30 mouse cellular contexts compared by ENCODE assay signal in genomic region chr11:7465522-7465921, GRCm38 (mm10).
A peak's percentile ranks its signal among the peaks of the same experiment; 100 is the strongest.
DNase-seq lines count a peak whose midpoint lies in the region; ATAC-seq and TF ChIP-seq lines count a peak whose summit lies in the region.
"Had no signal": no experiment of that assay in that cellular context is flagged by ENCODE, and none has a peak within 500 bp of the region (broad histone marks: within the 10 kb centered on the region; RNA-seq: fewer than 3 reads in every experiment).

No protein-coding gene starts in this region.

- no peak overlapping the region for H3K4me3 ChIP-seq in heart, embryonic 10.5 days
- no peak overlapping the region for H3K4me3 ChIP-seq in liver, adult 2 months (ENCODE audit: insufficient read depth, low read depth, low read length)
- H3K4me3 ChIP-seq in liver, postnatal 0 days (ENCODE audit: low read depth, low read length), result no peak overlapping the region
- H3K4me3 ChIP-seq: embryonic facial prominence, embryonic 10.5 days; embryonic facial prominence, embryonic 13.5 days; erythroblast, embryonic 14.5 days; forebrain, embryonic 13.5 days; heart, embryonic 12.5 days; heart, embryonic 15.5 days; hindbrain, embryonic 10.5 days; hindbrain, embryonic 13.5 days had no signal

- H3K9me3 ChIP-seq in heart, embryonic 10.5 days, result no peaks in the 10 kb centered on the region
- no peaks in the 10 kb centered on the region for H3K9me3 ChIP-seq in liver, postnatal 0 days (ENCODE audit: low read length)
- H3K9me3 ChIP-seq: embryonic facial prominence, embryonic 10.5 days; embryonic facial prominence, embryonic 13.5 days; forebrain, embryonic 13.5 days; heart, embryonic 12.5 days; heart, embryonic 15.5 days; hindbrain, embryonic 10.5 days; hindbrain, embryonic 13.5 days had no signal

- no peaks in the 10 kb centered on the region for H3K27me3 ChIP-seq in heart, embryonic 10.5 days (ENCODE audit: insufficient read depth, poor library complexity, severe bottlenecking)
- no peaks in the 10 kb centered on the region for H3K27me3 ChIP-seq in liver, adult 2 months (ENCODE audit: control insufficient read depth, insufficient read depth, low read length)
- no peaks in the 10 kb centered on the region for H3K27me3 ChIP-seq in liver, postnatal 0 days (ENCODE audit: insufficient read depth, low read length)
- H3K27me3 ChIP-seq: CH12.LX; embryonic facial prominence, embryonic 13.5 days; forebrain, embryonic 13.5 days; heart, embryonic 12.5 days; heart, embryonic 15.5 days; hindbrain, embryonic 13.5 days had no signal

- peak; percentile 20 for DNase-seq in adrenal gland, postnatal 10 days
- DNase-seq in adrenal gland, adult (ENCODE audit: inconsistent age in 2 of 2, low spot score in 1 of 2), result no peak
- DNase-seq in heart, adult 11 months, result peak; percentile 74
- no peak for DNase-seq in heart, embryonic 10.5 days (ENCODE audit: low spot score)
- peak; percentile 38 for DNase-seq in liver, adult 2 months (ENCODE audit: extremely low read depth, low read depth, low spot score)
- no peak for DNase-seq in liver, postnatal 0 days
- DNase-seq in left cerebral cortex, postnatal 25 days (ENCODE audit: low spot score in 2 of 2), result no peak
- DNase-seq: adrenal gland, postnatal 36 days; B cell, adult 2 months; cerebellum, adult 18-20 months; cerebellum, adult 9-10 months; cerebellum, postnatal 36 days; embryo, embryonic 11 days; gastrocnemius, postnatal 10 days; gastrocnemius, postnatal 36 days; heart, postnatal 10 days; heart, postnatal 36 days; kidney, adult 11 months had no signal

- 59% methylated on average over 1 of the region's 1 CpGs for WGBS in heart, embryonic 10.5 days
- WGBS in liver, adult 2 months, result 24% methylated on average over 1 of the region's 1 CpGs
- 59% methylated on average over 1 of the region's 1 CpGs for WGBS in liver, postnatal 0 days (ENCODE audit: insufficient replicate concordance)

- no peak overlapping the region for H3K9ac ChIP-seq in liver, adult 2 months (ENCODE audit: low read depth, low read length)
- no peak overlapping the region for H3K9ac ChIP-seq in liver, postnatal 0 days (replicated peaks)
- H3K9ac ChIP-seq: embryonic facial prominence, embryonic 13.5 days; forebrain, embryonic 13.5 days; heart, embryonic 12.5 days; heart, embryonic 15.5 days; hindbrain, embryonic 13.5 days had no signal

- no peak for TF ChIP-seq EP300 in liver, postnatal 0 days (IDR thresholded peaks at IDR 0.05; ENCODE audit: low read depth)

- no peak for ATAC-seq in liver, postnatal 0 days
- ATAC-seq: forebrain, embryonic 13.5 days; forebrain, embryonic 16.5 days; Patski had no signal

- TF ChIP-seq CTCF in liver, adult 2 months (IDR thresholded peaks at IDR 0.05; ENCODE audit: low read depth, low read length), result no peak
- TF ChIP-seq CTCF in liver, postnatal 0 days (IDR thresholded peaks at IDR 0.05; ENCODE audit: low read depth), result no peak

- no peaks in the 10 kb centered on the region for H3K36me3 ChIP-seq in heart, embryonic 10.5 days
- H3K36me3 ChIP-seq in liver, adult 2 months (ENCODE audit: control insufficient read depth, insufficient read depth, low read length), result no peaks in the 10 kb centered on the region
- no peaks in the 10 kb centered on the region for H3K36me3 ChIP-seq in liver, postnatal 0 days (replicated peaks; ENCODE audit: insufficient read depth, low read length)
- H3K36me3 ChIP-seq: embryonic facial prominence, embryonic 10.5 days; embryonic facial prominence, embryonic 13.5 days; G1E; heart, embryonic 12.5 days; heart, embryonic 15.5 days; hindbrain, embryonic 10.5 days; hindbrain, embryonic 13.5 days had no signal

- no peak overlapping the region for H3K27ac ChIP-seq in heart, embryonic 10.5 days
- no peak overlapping the region for H3K27ac ChIP-seq in liver, adult 2 months (replicated peaks; ENCODE audit: insufficient read depth, low read depth, low read length)
- no peak overlapping the region for H3K27ac ChIP-seq in liver, postnatal 0 days (ENCODE audit: low read depth)
- H3K27ac ChIP-seq: embryonic facial prominence, embryonic 10.5 days; embryonic facial prominence, embryonic 13.5 days; forebrain, embryonic 13.5 days; heart, embryonic 15.5 days; hindbrain, embryonic 13.5 days had no signal

- no peak overlapping the region for H3K4me2 ChIP-seq in liver, postnatal 0 days (ENCODE audit: low read depth, low read length)
- H3K4me2 ChIP-seq: embryonic facial prominence, embryonic 13.5 days; forebrain, embryonic 13.5 days; heart, embryonic 12.5 days; heart, embryonic 15.5 days; hindbrain, embryonic 13.5 days had no signal

- H3K4me1 ChIP-seq in heart, embryonic 10.5 days, result peaks cover 10% of the 10 kb centered on the region; the same call in 1 of the 2 replicates
- H3K4me1 ChIP-seq in liver, adult 2 months (ENCODE audit: control insufficient read depth, insufficient read depth, low read length), result no peaks in the 10 kb centered on the region
- H3K4me1 ChIP-seq in liver, postnatal 0 days (ENCODE audit: insufficient read depth), result no peaks in the 10 kb centered on the region
- H3K4me1 ChIP-seq: embryonic facial prominence, embryonic 10.5 days; forebrain, embryonic 13.5 days; hindbrain, embryonic 13.5 days had no signal

- intact Hi-C loops in left cerebral cortex, postnatal 25 days (cut with DNase I), result no loop called here

- no peak for TF ChIP-seq POLR2A in liver, adult 2 months (IDR thresholded peaks at IDR 0.05; ENCODE audit: extremely low read depth, insufficient read depth, low read length)

- H3K79me2 ChIP-seq in liver, adult 2 months (ENCODE audit: control insufficient read depth, insufficient read depth, low read length), result no peaks in the 10 kb centered on the region

Comparison
In these comparisons a context has a peak if more than half of its experiments do, and no peak if none do; other contexts are left out.
1. DNase-seq: peak in adrenal gland, postnatal 10 days (single experiment), heart, adult 11 months (single experiment) and liver, adult 2 months (single experiment); none in adrenal gland, adult (0 of 2), heart, embryonic 10.5 days (single experiment), liver, postnatal 0 days (single experiment) and left cerebral cortex, postnatal 25 days (0 of 2).